Mouse (Mus musculus) left cerebral cortex, postnatal 4 days (tissue): ENCODE data around the gene Sox13. TPM values are rescaled to one million over a fixed set of nuclear protein-coding genes. Genes with fewer than 3 reads are reported as not detected.

Source experiments
- DNase-seq: peaks from one replicate; pipeline ENCODE4 v3.0.0-alpha.2; 2022
- intact Hi-C: fragments of 180-260 bp; cut with DNase I; formaldehyde crosslinking; loops from one replicate; pipeline ENCODE4 v1.15.1; 2025
- total RNA-seq, 2 experiments: library from RNA; stranded (reverse); gene quantifications; 2 replicates each; pipeline ENCODE4 v1.2.3; 2021

Gene Sox13
- total RNA-seq, 2 experiments from 2014 or later, result 10.1 to 12.4 TPM

DNA sequence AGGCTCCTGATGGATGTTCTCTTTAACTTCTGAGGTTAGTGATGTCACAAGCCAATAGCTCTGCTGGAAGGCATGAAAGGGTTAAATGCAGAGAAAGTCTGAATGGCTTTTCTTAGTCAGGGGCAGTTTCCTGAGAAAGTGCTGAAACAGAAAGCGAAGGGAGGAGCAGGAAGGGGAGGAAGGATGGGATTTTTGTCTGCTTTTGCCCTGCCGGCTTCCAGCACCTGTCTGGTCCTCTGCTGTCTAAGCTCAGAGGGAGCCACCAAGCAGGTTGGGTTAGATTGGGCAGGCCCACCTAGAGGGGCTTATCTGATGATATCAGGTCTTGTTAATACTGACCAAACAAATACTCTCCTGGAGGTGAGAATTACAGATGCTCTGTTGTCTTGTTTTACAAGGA, 8.4 kb upstream of the Sox13 start:
- no peak for DNase-seq
- intact Hi-C loops, result no loop called here

DNA sequence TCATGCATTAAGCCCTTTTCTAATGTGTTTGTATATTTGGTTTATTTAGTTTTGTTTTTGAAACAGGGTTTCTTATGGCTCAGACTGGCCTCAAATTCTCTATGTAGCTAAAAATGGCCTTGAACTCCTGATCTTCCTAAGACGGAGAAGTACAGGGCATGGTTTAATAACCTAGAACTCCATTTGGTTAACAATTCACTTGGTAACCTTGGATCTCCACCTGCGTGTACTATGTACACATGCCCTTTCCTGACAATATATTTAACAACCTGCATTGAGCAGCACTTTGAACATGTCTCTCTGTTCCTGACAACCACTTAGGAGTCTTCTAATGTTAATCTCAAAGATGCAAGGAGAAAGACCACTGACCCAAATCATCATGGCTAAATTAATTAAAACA, 7.0 kb upstream of the Sox13 start:
- no peak for DNase-seq
- intact Hi-C loops, result no loop called here

DNA sequence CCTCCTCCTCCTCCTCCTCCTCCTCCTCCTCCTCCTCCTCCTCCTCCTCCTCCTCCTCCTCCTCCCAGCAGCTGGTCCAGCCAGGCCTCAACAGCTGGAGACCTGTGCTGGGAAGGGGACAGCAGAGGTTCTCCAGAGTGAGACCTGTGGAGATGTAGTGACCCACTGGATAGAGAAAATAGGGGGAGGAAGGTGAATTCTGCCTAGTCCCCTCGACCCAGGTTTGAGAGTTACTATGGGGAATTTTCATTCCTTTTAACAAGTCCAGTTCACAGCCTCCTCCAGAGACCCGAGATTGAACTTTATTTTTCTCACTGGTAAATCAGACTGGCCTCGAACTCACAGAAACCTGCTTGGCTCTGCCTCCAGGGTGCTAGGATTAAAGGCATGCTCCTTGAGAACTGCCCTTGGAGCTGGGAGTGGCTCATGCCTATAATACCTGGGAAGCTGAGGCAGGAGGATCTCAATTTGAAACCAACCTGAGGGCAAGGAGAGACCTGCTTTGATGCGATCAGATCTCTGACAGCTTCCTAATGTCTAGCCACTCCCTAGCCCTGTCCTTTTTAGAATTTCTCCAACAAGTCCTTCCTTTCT, 467 bp upstream of the Sox13 start:
- intact Hi-C loops, result no loop called here
- no peak for DNase-seq

DNA sequence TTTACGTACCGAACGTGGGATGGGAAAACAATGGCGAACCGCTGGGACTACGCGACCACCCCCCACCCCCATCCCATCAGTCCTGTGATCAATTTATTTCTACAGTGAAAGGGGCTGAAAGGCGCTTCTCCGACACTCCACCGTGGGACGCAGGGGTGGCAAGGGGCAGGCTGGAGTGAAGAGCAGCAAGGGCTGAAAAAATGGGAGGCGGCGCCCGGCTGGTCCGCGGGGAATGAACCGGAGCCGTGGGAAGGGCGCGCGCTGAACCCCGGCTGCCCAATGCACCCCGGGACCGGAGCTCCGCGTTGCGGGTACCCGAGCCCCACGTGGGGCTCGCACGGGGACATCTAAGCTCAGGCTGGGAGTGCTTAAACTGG, 1.0 kb downstream of the Sox13 start:
- DNase-seq, result no peak
- intact Hi-C loops, result no loop called here

DNA sequence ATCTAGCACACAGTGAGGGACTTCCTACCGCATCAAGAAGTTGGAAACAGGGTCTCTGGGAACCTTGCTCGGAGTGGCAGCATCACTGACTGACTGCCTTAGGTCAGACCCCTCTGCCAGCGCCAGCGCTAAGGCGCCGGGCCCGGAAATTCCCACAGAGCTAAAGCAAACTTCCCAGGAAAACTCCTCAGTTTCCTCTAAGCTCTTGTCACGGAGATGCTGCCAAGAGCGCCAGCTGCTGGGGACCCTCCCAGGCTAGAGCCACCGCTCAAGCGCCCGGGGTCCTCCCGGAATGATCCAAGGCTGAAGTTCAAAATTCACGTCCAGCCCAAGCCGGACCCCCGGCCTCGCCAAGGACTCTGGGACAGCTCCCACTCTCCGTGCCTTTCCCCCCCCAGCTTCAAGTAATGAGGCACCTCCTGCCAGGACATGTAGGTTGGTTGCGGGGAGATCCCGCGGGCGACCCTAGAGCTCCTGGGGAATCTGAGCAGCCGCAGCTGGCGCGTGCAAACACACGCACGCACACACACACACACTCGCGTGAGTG, 1.5 kb downstream of the Sox13 start:
- intact Hi-C loops, result no loop called here
- peak; percentile 42 for DNase-seq

DNA sequence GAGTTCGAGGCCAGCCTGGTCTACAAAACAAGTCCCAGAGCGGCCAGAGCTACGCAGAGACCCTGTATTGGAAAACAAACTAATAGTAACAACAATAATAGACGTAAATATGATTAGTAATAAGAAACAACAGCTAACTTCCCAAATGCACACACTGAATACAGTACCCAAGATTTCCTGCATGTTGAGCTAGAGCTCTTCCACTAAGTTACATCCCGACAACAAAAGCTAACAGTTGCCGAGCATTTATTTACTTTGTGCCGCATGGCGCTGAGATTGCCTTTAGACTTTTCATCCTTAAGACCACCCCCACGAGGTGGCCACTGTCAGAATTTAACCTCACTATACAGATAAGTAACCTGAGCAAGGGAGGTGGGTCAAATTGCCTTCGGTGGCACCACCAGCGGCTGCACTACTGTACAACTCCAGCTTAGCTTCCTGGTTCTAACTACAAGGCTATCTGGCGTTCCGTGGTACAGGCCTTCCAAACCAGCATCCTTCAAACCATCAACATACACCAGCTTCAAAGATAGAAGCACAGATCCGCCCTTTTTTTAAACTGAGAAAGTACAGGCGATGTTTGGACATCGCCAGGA, 2.1 kb downstream of the Sox13 start:
- DNase-seq, result no peak
- intact Hi-C loops, result no loop called here

DNA sequence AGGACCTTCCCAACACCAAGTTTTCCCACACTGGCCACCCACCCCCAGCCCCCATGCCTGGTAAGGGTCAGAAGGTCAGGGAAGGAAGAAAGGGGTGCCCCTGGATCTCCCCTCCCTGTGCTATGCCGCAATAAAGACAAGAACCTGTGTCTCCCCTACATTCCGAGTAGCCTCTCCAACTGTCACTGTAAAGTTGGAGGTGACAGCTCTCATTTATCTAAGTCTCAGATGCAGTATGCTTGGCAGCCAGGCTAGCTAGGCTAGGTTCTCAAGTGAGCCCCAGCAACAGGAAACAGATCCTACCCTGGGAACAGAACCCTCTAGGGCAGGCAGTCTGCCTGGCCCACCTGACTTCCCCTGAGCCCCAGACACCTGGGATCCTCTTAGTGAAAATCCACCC, 3.1 kb downstream of the Sox13 start:
- DNase-seq, result no peak
- intact Hi-C loops, result no loop called here

DNA sequence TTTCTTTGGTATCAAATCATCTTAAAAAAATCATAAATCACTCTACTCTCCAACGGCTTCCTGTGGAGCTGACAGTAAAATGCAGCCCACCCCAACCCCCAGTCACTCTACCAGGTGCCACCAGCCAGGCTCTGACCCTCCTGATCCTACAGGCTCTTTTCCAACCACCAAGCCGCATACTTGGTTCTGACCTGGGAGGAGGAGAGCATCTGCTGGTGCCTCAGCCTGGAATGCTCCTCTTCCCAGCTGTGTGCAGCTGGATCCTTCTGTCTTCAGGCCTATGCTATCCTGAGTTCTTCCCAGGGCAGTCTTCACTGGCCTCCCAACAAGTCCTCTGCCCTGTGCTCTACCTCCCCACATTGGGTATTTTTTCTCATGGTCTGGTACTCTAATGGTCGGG, 3.7 kb downstream of the Sox13 start:
- intact Hi-C loops, result no loop called here
- no peak for DNase-seq

DNA sequence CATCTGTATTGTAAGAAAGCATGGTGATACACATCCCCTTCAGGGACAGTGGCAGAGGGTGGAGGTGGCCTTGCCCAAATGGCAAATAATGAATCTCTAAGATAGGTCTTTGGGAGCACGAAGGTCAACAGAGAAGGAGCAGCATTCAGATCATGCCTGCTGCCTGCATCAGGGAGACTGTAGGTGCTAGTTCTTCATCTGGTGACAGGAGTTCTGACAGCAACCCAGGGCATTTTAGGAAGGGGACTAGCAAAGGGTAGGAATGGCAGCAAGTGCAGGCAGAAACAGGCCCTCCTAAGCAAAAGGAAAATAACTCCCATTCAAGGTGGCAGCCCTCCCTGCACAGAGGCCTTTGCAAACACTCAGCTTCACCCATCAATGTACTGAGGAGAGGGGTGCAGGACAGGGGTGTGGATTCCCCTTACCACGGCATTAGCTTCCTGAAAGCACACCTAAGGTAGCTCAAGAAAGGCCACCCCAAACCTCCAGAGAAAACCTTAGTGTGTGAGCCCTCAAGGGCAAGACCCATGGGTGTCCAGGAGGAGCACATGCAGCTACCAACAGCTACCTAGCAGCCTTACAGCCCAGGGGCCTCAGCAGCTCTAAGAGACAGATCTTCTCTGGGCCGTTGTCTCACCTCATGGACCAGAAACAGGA, 4.9 kb downstream of the Sox13 start:
- intact Hi-C loops, result no loop called here
- DNase-seq, result no peak

DNA sequence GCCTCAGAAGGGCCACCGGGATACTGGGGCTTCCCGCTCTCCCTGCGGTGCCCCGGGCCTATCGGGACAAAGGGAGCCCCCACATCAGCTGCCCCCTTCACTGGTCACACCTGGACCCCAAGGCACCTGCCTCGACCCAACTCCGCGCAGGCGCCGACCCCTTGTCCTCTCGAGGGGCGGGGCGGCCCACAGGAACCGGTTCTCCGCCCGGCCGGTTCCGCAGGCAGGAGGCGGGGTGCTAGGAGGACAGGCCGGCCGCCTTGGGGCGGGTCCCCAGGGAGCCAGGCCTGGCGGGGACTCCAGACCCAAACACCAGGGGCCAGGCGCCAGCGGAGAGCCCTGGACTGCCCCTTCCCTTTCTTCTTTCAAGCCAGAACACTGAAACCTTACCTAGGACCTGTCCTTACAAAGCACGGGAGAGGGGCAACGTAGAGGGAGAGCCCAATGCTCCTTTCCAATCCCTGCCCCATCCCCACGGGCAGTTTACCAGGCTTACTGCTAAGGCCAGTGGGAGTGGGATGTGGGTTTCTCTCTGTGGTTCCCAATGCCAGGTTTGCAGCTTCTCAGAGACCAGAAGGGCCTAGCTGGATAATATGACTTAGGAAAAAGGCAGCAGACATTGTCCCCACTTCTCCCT, 5.9 kb downstream of the Sox13 start:
- intact Hi-C loops, result no loop called here
- peak; percentile 18 for DNase-seq

DNA sequence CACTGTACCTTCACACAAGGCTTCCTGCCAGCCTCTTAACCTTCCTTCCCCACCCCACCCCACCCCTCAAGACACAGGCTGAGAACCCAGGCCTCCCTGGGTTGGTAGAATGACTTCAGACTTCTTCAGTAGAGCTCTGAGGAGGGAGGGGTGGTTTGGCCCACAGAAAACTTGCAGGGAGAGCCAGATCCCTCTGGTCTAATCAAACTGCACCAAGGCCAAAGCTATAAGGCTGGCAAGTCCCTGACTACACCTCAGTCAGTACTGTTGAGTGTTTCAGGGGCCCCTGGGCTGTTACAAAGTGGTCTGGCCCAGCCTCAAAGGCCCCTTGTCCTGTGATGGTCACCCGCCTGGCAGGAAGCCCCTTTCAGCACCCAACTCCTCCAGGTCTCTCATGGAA, 6.6 kb downstream of the Sox13 start:
- intact Hi-C loops, result no loop called here
- no peak for DNase-seq

DNA sequence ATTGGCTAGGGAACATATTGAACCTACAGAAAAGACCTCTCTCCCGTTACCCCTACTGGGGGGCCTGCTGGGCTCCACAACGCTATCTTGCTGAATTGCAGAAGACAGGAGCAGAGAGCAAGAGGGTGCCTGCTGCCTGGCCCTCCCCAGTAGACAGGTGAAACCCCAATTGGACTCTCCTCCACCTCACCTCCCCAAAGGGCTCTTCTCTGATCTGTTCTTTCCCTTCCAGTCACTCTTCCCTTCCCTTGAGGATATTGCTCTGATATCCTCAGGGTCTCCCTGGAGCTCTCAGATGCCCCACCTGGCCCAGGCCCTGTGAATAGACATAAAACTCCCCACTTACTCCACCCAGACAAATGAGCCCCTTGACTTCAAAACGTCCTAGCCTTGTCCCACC, 7.1 kb downstream of the Sox13 start:
- intact Hi-C loops, result no loop called here
- no peak for DNase-seq

DNA sequence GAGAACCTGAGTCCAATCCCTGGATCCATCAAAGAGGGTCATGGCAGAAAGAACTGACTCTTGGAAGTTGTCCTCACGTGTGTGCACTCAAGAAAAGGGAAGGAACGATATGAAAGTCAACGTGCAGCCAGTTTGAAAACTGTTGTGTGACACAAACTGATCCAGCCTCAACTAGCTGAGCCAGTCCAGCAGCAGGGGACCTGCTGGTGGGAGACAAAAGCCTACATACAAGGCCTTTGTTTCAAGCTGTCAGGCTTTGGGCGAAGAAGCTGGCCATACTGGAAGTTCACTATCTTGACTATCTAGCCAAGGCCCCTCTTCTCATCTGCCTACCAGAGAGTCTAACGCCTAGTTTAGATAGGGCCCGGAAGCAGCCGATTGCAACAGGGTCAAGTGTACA, 7.7 kb downstream of the Sox13 start:
- no peak for DNase-seq
- intact Hi-C loops, result no loop called here

DNA sequence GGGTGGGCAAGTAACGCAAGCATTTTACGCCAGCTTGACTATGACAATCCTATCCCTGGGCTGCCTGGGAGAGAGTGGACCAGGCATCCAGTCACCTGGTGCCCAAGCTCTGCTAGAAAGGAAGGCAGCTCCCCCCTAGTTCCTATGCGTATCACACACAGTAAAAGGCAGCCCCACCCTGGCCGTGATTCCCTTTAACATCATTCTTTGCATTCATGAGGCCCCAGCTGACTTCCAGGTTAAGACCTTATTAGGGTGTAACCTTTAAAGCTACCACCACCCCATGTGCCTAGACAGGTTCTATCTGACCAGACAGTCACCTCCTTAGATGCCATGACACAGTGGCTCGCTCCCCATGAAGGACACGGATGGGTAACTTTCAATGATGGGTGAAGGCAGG, 8.7 kb downstream of the Sox13 start:
- no peak for DNase-seq
- intact Hi-C loops, result no loop called here

DNA sequence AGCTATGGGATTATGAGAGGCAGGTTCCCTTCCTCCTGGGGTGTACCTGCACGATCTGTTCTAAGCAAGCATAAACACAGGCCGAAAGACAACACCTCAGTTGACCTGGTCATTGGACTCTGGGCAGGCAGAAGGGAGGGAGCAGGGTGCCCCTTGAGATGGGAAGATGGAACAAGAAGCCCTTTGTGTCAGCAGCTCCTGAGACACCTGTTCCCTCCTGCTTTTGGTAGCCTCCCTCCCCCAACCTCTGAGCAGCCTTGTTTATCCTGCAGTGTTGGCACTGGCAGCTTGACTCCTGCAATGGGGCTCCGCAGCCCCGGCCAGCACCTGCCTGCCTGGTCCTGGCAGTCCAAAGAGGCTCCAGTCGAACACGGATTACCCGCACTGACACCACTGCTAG, 9.1 kb downstream of the Sox13 start:
- no peak for DNase-seq
- intact Hi-C loops, result no loop called here

DNA sequence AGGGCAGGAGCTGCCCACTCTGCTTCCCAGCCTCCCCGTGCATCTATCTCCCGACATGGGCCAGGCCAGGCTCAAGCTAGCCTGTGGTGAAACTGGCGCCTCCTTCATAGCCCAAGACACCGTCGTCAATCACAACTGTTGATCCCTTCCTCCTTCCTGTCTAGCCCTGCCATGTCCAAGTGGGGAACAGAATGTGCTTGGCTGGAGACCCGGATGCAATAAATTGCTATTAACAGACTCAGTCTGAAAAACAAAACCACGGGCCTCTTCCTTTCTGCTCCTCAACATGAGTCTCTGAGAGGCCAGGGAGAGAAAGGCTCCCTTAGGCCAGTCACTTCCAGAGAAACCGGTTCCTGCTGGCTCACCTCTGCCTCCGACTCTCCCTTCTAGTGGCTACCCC, 11.2 kb downstream of the Sox13 start:
- DNase-seq, result no peak
- intact Hi-C loops, result no loop called here

DNA sequence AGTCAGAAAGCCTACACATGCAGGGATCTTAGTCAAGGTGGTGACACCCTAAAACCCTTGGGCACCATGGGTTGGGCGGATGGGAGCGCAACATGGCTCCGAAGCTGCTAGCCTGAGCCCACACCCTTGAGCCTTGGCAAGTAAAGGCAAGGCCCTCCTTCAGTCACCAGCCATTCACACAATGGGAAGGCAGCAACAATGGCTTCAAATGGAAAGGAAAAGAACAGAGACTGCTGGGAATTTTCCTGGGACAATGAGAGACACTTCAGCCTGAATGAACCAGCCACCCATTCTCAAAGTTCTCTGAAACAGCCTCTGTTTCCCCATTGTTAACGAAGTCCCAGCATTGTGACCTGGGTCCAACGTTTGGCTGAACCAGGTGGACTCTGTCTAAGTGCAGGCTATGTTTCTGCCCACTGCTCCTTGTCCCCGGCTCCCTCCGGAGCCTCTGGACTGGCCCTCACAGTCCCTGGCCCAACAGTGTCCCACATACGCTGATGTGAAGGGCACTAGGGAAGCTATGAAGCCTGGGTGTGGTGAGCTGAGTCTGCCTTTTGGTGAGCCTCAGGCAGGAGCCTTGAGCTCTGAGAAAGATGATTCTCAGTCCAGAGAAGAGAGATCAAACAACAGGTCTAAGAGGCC, 12.6 kb downstream of the Sox13 start:
- no peak for DNase-seq
- intact Hi-C loops, result no loop called here

DNA sequence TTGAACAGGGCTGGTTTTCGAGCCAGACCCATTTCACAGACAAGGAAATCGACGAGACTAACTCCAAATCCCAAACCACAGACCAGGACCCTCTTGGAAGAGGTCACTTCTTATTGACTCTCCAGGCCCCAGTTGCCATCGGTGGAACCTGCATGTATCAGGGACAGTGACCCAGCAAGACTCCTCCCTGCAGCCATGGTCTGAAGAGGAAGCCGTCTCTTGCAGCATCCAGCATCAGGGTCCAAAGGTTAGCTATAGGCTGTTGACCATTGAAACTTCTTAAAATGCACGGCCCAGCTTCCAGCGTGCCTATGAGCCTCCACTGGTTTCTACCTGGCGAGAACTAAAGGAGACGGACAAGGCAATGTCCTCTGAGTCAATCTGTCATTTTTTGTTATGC, 14.4 kb downstream of the Sox13 start:
- DNase-seq, result no peak
- intact Hi-C loops, result no loop called here

DNA sequence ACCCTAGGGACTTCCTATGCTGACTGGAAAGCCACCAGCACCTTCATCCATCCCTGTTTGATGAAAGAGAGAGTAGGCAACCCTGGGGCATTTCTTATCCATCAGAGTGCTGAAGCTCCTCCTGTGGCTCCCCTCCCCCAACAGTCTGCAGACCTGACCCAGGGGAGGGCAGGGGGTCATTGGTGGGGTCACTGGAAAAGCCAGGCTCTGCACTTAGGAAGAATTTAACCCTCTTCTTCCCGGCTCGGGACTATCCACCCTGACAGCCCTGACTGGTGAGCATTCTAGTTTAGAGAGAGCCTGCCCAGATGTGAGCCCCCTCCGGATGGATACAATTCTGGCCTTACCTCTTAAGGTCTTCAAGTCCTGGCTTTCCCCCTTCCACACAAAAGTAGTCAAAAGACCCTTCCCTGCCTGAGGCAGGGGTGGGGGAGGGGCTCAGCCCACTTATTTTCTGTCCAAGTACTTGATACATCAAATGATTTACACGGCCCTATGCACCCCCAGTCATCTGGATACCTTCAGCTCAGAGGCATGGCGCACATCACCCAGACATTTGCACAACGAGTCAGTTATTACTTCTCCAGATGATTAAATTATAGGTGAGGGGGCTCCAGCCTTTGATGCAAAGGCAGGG, 15.2 kb downstream of the Sox13 start:
- intact Hi-C loops, result no loop called here

DNA sequence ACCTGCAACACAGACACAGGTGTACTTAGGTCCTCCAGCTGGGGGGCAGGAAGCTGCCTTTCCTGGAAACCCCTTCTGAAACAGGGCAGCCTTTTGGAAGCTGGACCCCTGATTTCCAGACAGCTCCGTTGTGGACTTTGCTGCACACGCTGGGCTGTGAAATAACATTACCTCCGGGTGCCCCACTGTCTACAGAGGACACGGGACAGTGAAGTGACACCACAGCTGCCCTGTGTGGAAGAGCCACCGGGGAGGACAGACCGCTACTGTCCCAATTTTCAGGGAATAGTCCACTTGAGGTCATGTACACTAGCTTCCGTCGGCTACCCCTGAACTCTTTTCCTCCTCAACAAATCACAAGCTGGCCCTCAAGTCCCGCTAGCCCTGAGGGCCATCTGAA, 15.9 kb downstream of the Sox13 start:
- intact Hi-C loops, result no loop called here
- DNase-seq, result no peak

More for the DNA sequence above, 15.2 kb downstream of the Sox13 start:
- DNase-seq, result no peak

DNA sequence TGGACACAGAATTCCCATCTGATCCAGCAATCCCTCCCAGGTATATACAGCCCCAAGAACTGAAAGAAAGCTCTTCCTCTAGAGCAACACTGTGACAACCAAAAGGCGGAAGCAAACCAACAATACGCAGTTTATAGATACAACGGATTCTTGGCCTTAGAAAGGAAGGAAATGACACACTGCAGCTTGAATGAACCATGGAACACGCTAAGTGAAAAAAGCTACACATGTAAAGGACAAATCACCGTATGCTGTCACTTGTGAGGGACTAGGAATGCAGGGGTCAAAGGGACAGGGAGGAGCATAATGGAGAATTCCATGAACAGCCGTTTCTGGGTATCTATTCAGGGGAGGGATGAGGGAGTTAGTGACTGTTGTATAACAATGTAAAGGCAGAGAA, 16.7 kb downstream of the Sox13 start:
- intact Hi-C loops, result no loop called here
- no peak for DNase-seq
